Mouse (Mus musculus): ENCODE results near the gene Rnase9. TPM values are rescaled to one million over a fixed set of nuclear protein-coding genes. Genes with fewer than 3 reads are reported as not detected.
A peak's percentile ranks its signal among the peaks of the same experiment; 100 is the strongest.

The Rnase9 gene
- polyA plus RNA-seq, 2 experiments: not detected

- no peaks in the 10 kb centered on the region for H3K27me3 ChIP-seq (ENCODE audit: control insufficient read depth, insufficient read depth, low read length)
- no peak overlapping the region for H3K9ac ChIP-seq (replicated peaks)
- H3K4me3 ChIP-seq (ENCODE audit: insufficient read depth in 1 of 2, low read depth in 2 of 2, low read length in 2 of 2): no peak overlapping the region
- DNase-seq (ENCODE audit: low read depth in 3 of 3, low spot score in 3 of 3) (no peak), ATAC-seq (ENCODE audit: insufficient read depth) (no peak)
- TF ChIP-seq CTCF (IDR thresholded peaks at IDR 0.05; ENCODE audit: low read depth): no peak
- no peak for TF ChIP-seq EP300 (IDR thresholded peaks at IDR 0.05; ENCODE audit: low read depth)
- H3K4me2 ChIP-seq (ENCODE audit: low read depth): no peak overlapping the region
- H3K36me3 ChIP-seq (replicated peaks; ENCODE audit: control insufficient read depth, insufficient read depth, low read depth): no peaks in the 10 kb centered on the region
- 53% methylated on average over 3 of the region's 3 CpGs for WGBS (ENCODE audit: insufficient replicate concordance)
- H3K27ac ChIP-seq: no peak overlapping the region
- no peaks in the 10 kb centered on the region for H3K9me3 ChIP-seq (ENCODE audit: control insufficient read depth, low read length)
- H3K4me1 ChIP-seq (replicated peaks; ENCODE audit: control insufficient read depth in 2 of 2, insufficient read depth in 2 of 2, low read length in 1 of 2): no peaks in the 10 kb centered on the region
These were observed 14.1 kb downstream of the Rnase9 start for GRCm38 (mm10) chr14:51027387-51028155.

- ATAC-seq (ENCODE audit: insufficient read depth): no peak
- Histone ChIP-seq H3K27ac (no peak overlapping the region), H3K4me1 (replicated peaks; ENCODE audit: control insufficient read depth in 2 of 2, insufficient read depth in 2 of 2, low read length in 1 of 2) (no peaks in the 10 kb centered on the region), H3K4me3 (ENCODE audit: insufficient read depth in 1 of 2, low read depth in 2 of 2, low read length in 2 of 2) (no peak overlapping the region), H3K27me3 (ENCODE audit: control insufficient read depth, insufficient read depth, low read length) (no peaks in the 10 kb centered on the region), H3K9me3 (ENCODE audit: control insufficient read depth, low read length) (no peaks in the 10 kb centered on the region), H3K4me2 (ENCODE audit: low read depth) (no peak overlapping the region), H3K9ac (replicated peaks) (no peak overlapping the region), H3K36me3 (replicated peaks; ENCODE audit: control insufficient read depth, insufficient read depth, low read depth) (no peaks in the 10 kb centered on the region)
- 27% methylated on average over 5 of the region's 5 CpGs for WGBS (ENCODE audit: insufficient replicate concordance)
- peak; percentile 51 to 64 (median 54) for DNase-seq (ENCODE audit: low read depth in 3 of 3, low spot score in 3 of 3)
- TF ChIP-seq EP300 (IDR thresholded peaks at IDR 0.05; ENCODE audit: low read depth) (no peak), CTCF (IDR thresholded peaks at IDR 0.05; ENCODE audit: low read depth) (peak; percentile 79)
These were observed 15.1 kb downstream of the Rnase9 start for GRCm38 (mm10) chr14:51026391-51027133.

GRCm38 (mm10) chr14:51024820-51025219 is 16.8 kb downstream of the Rnase9 start:
- no peak for TF ChIP-seq EP300 (IDR thresholded peaks at IDR 0.05; ENCODE audit: low read depth)
- TF ChIP-seq CTCF (IDR thresholded peaks at IDR 0.05; ENCODE audit: low read depth): no peak
- DNase-seq (ENCODE audit: low read depth in 3 of 3, low spot score in 3 of 3) (no peak), ATAC-seq (ENCODE audit: insufficient read depth) (no peak)
- WGBS (ENCODE audit: insufficient replicate concordance): 23% methylated on average over 1 of the region's 1 CpGs
- Histone ChIP-seq H3K9ac (replicated peaks) (no peak overlapping the region), H3K27me3 (ENCODE audit: control insufficient read depth, insufficient read depth, low read length) (no peaks in the 10 kb centered on the region), H3K4me1 (replicated peaks; ENCODE audit: control insufficient read depth in 2 of 2, insufficient read depth in 2 of 2, low read length in 1 of 2) (no peaks in the 10 kb centered on the region), H3K4me3 (ENCODE audit: insufficient read depth in 1 of 2, low read depth in 2 of 2, low read length in 2 of 2) (no peak overlapping the region), H3K36me3 (replicated peaks; ENCODE audit: control insufficient read depth, insufficient read depth, low read depth) (no peaks in the 10 kb centered on the region), H3K27ac (no peak overlapping the region), H3K9me3 (ENCODE audit: control insufficient read depth, low read length) (no peaks in the 10 kb centered on the region), H3K4me2 (ENCODE audit: low read depth) (no peak overlapping the region)

GRCm38 (mm10) chr14:51023457-51023856 is 18.2 kb downstream of the Rnase9 start:
- H3K4me1 ChIP-seq (replicated peaks; ENCODE audit: control insufficient read depth in 2 of 2, insufficient read depth in 2 of 2, low read length in 1 of 2): no peaks in the 10 kb centered on the region
- no peak overlapping the region for H3K4me2 ChIP-seq (ENCODE audit: low read depth)
- ATAC-seq (ENCODE audit: insufficient read depth): no peak
- H3K9me3 ChIP-seq (ENCODE audit: control insufficient read depth, low read length): no peaks in the 10 kb centered on the region
- no peaks in the 10 kb centered on the region for H3K27me3 ChIP-seq (ENCODE audit: control insufficient read depth, insufficient read depth, low read length)
- no peak overlapping the region for H3K9ac ChIP-seq (replicated peaks)
- WGBS (ENCODE audit: insufficient replicate concordance): 71% methylated on average over 4 of the region's 4 CpGs
- no peak for DNase-seq (ENCODE audit: low read depth in 3 of 3, low spot score in 3 of 3)
- TF ChIP-seq CTCF (IDR thresholded peaks at IDR 0.05; ENCODE audit: low read depth): no peak
- TF ChIP-seq EP300 (IDR thresholded peaks at IDR 0.05; ENCODE audit: low read depth): no peak
- no peaks in the 10 kb centered on the region for H3K36me3 ChIP-seq (replicated peaks; ENCODE audit: control insufficient read depth, insufficient read depth, low read depth)
- no peak overlapping the region for H3K27ac ChIP-seq
- no peak overlapping the region for H3K4me3 ChIP-seq (ENCODE audit: insufficient read depth in 1 of 2, low read depth in 2 of 2, low read length in 2 of 2)

GRCm38 (mm10) chr14:51017256-51017655 is 24.4 kb downstream of the Rnase9 start:
- Histone ChIP-seq H3K27ac (no peak overlapping the region), H3K4me2 (ENCODE audit: low read depth) (no peak overlapping the region), H3K9ac (replicated peaks) (no peak overlapping the region), H3K9me3 (ENCODE audit: control insufficient read depth, low read length) (no peaks in the 10 kb centered on the region), H3K4me3 (ENCODE audit: insufficient read depth in 1 of 2, low read depth in 2 of 2, low read length in 2 of 2) (no peak overlapping the region), H3K4me1 (replicated peaks; ENCODE audit: control insufficient read depth in 2 of 2, insufficient read depth in 2 of 2, low read length in 1 of 2) (no peaks in the 10 kb centered on the region), H3K27me3 (ENCODE audit: control insufficient read depth, insufficient read depth, low read length) (no peaks in the 10 kb centered on the region), H3K36me3 (replicated peaks; ENCODE audit: control insufficient read depth, insufficient read depth, low read depth) (no peaks in the 10 kb centered on the region)
- ATAC-seq (ENCODE audit: insufficient read depth): no peak
- TF ChIP-seq EP300 (IDR thresholded peaks at IDR 0.05; ENCODE audit: low read depth) (no peak), CTCF (IDR thresholded peaks at IDR 0.05; ENCODE audit: low read depth) (no peak)
- WGBS (ENCODE audit: insufficient replicate concordance): 52% methylated on average over 3 of the region's 3 CpGs
- no peak for DNase-seq (ENCODE audit: low read depth in 3 of 3, low spot score in 3 of 3)
